Mouse (Mus musculus) natural killer cell, adult 2 months (primary cell): ENCODE data around the gene Irf2bpl.

Source experiments
- DNase-seq, 2 experiments: peaks; one replicate each; pipeline ENCODE4 v3.0.0; 2022; ENCODE audit warnings: low spot score in 2 of 2

Gene Irf2bpl

GRCm38 (mm10) chr12:86884197-86885058, at the start of gene Irf2bpl:
Irf2bpl (minus strand) TSS chr12:86884798.
- DNase-seq: peak; percentile 91 to 94

- DNase-seq: no peak
These were observed 48.0 kb upstream of the Irf2bpl start for GRCm38 (mm10) chr12:86932575-86932952.

GRCm38 (mm10) chr12:86931919-86932574, 47.4 kb upstream of the Irf2bpl start:
- DNase-seq: no peak

DNA sequence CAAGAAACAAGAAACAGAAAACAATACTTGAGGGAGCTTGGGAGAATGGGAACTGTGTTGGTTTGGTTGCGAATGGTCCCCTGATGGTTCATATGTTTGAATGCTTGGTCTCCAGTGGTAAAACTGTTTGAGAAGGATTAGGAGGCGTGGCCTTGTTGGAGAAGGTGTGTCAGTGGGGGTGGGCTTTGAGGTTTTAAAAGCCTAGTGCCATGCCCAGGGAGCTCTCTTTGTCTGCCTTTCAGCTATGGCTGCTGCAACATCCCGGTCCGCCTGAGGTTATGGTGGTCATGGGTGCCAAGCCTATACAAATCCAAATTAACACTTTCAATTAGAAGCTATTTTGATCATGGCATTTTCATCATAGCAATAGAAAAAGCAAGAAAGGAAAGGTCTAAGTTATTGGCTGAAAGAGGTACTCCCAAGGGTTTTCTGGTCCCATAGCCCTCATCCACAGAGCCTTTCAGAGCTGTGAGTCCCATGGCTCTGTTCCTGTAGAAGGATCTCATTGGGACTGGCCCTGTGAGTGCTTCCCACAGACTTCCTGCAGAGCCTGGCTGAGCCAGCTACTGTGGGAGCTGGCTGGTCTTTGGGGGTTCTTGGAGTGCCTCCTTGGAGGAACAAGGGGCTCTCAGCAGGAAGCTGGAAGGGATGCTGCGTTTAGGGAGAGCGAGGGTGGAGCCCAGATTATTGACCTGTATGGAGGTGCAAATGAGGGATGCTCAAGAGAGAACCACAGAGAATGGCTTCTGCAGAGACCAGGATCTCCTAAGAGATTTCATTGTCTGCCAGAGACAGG, 46.5 kb upstream of the Irf2bpl start:
- DNase-seq: no peak

DNA sequence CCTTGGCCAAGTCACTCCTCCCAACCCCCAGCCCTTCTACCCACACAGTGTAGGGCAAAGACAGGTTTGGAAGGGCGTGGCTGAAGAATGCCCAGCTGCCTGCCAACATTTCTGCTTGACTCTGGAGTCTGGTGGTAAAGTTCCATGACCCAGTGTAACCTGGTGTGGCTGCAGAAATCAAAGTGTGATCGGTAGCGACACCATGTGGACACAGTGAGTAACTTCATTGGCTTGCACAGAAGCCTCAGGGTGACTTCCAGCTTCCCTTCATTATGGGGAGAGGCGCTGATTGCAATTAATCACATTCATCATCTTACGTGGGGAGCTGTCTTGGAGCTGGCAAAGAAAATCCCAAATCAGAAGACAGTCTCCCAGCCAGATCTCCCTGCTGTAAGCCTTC, 39.2 kb upstream of the Irf2bpl start:
- peak; percentile 64 to 79 for DNase-seq

GRCm38 (mm10) chr12:86918983-86919722, 34.6 kb upstream of the Irf2bpl start:
- DNase-seq: no peak

DNA sequence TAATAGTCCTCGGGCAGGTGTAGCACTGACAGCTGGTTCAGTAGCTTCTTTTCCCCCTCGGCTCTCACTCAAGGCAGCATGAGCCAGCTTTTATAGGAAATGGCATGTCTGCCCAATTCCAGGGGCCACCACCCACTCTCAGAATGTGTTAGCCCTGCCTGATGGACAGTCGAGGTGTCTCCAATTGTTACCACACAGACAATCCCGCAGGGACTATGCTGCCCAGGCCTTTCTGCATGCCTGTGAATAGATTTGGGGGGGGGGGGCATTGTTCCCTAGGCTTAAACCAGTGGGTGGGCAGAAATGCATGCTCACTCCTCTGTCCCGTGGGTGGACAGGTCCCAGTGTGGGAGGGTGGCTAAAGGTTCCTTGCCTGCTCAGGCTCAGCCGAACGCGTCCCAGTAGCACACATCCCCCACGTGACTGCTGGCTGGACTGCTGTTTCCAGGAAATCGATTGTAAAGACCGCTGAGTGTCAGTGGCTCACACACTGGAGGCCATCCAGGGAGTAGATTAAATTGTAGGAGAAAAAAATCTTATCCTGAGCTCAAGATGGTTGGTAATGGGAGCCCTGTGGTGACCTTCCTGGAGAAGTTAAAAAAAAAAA, 33.9 kb upstream of the Irf2bpl start:
- DNase-seq: no peak

DNA sequence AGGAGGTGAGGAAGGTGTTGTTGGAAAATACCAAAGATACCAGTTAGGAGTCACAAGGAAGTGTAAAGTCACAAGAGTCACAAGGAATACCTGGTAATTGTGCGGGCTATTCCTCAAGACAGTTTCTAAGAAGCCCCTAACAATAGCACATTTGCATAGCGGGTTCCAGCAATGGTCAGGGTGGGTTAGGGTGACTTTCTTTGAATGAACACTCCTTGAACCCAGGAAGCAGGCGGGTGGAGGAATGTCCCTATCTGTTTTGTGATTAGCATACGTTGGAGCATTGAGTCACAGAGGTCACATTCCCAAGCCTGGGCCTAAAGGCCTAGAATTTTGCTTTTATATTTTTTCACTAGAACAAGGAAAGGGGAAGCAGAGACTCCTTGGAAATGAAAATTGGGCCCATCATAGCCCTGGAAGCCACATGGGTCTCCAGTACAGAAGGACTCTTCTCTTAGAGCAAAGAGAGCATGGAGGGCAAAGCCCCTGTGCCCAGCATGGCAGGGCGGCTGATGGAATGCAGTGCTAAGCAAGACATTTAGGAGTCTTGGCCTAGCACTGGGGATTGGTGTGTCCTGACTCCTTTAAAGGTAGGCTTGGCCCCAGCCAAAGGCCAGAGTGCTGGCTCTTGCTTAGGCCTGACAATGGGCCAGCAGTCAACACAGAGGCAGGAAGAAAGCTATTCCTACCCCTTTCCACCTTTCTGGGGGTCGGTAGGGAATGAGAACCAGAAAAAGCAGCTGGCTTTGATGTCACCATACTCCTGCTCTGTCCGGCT, 32.4 kb upstream of the Irf2bpl start:
- DNase-seq: no peak

GRCm38 (mm10) chr12:86915617-86916016, 31.0 kb upstream of the Irf2bpl start:
- no peak for DNase-seq

GRCm38 (mm10) chr12:86914756-86915155, 30.2 kb upstream of the Irf2bpl start:
- no peak for DNase-seq

DNA sequence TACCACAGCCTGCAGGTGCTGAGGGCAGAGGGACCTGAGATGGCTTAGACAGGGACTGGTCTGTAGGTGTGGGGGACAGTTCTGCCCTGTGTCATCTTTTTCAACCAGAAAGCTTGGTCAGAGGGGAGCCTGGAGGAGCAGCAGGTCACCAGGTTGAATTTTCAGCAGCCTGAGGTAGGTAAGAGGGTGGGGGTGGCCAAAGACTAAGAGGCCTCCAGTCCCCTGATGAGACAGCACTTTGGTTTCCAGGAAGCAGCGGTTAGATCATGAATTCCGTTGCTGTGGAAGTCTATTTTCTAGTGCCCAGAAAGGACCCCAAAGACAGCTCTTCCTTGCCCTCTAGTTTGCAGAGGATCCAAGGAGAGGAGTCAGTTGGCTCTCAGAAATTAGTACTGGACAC, 29.8 kb upstream of the Irf2bpl start:
- DNase-seq: no peak

DNA sequence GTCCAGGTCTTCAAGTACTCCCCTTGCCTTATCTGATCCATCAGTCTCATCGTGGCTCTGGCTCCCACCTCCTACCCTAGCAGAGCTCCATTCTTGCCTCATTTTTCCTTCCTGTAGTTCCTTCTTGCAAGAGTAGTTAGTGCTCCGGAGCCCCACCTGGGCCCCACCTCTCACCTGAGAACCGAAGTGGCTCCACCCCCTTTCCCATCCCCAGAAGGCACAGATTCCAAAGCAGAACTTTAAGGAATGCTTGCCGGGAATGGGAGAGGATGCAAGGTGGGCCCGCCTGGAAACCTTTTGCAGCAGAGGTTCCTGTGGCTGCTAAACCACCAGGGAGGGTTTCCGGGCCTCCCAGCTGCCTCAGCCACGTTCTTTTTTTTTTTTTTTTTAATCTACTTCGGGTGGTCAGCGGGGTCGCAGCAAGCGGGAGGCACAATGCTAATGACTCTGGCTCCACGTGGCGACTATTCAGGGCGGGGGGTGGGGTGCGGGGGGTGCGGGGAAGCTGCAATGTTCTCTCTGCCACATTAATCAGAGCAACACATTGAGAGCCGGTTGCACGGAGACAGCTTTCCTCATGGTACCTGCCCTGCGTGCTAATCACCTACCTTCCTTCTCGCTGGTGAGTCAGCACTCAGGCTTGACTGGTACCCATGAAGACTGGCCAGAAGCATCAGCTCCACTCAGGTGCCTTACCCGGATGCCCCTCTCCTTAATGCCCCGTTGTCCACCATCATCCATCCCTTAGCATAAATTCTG, 27.9 kb upstream of the Irf2bpl start:
- no peak for DNase-seq

- no peak for DNase-seq
These were observed 26.9 kb upstream of the Irf2bpl start for GRCm38 (mm10) chr12:86911482-86911931.

DNA sequence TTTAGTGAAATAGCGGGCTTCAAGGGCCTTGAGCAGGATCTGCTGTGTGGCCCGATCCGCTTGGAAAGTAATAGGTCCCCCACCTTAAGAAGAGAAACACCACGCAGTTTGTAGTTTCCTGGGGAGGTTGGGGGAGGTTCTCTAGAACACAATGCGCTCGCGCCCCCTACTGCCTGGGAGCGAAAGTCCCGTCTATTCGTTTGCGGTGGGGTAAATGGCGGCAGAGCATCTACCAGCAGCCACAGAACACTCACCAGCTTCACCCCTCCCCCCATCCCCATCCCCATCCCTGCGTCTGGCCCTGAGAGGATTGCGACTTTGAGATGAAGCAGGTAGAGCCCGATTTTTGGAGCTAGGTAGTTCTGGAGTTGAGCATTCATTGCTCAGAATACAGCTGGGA, 21.8 kb upstream of the Irf2bpl start:
- DNase-seq: peak; percentile 82 to 89

DNA sequence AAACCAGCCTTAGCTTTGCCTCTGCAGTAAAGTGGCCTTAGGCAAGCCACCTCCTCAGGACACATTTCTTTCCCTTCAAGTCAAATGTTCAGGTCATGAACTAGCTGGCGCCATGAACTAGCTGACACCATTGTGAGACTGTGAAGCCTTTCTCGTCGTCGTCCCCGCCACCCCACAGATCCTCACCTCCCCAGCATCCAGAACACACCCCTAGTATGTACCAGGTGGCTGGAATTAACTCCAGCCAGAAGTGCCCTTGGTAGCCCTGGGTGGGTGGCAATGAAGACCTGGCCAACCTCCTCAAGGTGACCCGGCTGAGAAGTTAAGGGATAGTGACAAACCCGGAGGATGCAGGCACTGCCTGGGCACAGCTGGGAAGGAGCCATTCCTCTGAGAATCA, 21.3 kb upstream of the Irf2bpl start:
- DNase-seq: no peak

GRCm38 (mm10) chr12:86905203-86905602, 20.6 kb upstream of the Irf2bpl start:
- peak in 1 of 2 experiments; percentile 55 for DNase-seq

GRCm38 (mm10) chr12:86903828-86904806, 19.5 kb upstream of the Irf2bpl start:
- DNase-seq: no peak

DNA sequence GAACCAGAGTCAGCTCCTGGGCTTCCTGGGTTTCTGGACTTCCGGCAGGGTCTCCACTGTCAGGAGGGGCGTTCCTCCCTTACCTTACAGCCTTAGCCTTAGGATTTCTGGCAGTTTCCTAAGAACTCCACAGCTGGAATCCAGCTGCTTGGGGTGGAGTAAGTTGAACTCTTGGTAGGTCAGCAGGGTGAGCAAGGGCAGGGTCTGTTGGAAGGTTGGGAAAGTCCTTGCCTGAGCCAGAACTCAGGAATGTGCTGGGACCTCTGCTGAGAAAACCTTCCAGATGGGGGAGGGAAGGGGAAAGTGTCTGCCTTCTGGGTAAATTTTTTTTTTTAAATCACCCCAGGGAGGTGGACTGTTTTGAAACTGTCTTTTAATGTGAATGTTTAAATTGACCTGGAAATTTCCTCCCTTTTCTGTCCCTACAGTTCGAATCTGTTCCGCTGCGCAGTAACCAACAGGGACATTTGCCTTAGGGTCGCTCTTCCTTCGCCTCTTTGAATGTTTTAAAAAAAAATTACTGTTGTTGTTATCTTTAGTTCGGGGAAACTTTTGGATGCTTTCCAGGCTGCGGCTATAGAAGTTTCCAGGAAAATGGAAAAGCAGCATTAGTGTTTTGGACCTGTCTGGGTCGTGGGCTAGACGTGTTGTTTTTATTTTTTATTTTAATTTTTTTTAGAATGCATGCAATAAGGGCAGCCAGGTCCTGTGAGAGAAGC, 15.0 kb upstream of the Irf2bpl start:
- no peak for DNase-seq
